Mouse (Mus musculus) kidney, adult 9 months (tissue): ENCODE measurements around the gene Lin37.

ENCODE experiments used
- DNase-seq: peaks from one replicate; pipeline ENCODE4 v3.0.0; 2022

Gene Lin37

GRCm38 (mm10) chr7:30585170-30585569, 25.5 kb upstream of the Lin37 start:
- DNase-seq, result no peak

DNA sequence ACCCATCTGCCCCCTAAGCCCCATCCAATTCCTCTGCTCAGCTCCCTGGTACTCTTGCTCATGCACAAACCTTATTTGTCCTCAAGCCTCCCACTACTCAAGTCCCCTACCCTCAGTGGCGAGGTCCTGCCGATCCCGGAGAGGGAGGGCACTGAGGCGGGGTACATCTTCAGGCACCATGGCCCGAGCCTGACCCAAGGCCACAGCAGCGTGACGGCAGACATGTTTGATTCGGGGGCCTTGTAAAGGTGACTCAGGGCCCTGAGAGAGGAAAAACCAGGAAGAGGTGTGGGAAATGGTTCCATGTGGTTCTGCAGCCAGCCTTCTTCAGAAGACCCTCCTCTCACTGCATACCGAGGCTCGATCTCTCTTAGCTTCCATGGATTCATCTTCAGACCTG, 24.7 kb upstream of the Lin37 start:
- no peak for DNase-seq

DNA sequence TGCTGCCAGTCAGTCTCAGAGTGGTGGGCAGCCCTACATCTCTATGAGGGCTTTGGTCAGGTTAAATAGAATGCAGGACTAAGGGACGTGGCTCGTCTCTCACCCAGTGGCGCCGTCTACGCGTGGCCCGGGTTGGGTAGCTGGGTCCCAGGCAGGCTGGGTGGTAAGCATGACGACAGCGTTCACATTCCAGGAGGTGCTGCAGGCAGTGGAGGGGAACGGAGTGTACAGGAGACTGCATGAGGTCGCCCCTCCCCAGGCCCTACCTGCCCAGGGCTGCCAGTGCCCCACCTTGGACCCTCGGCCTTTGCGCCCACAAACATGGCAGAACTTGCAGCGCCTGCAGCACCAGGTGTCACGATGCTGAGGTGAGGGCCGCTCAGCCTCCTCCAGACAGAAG, 21.9 kb upstream of the Lin37 start:
- DNase-seq, result no peak

GRCm38 (mm10) chr7:30579950-30580349, 20.3 kb upstream of the Lin37 start:
- no peak for DNase-seq

- peak; percentile 76 for DNase-seq
These were observed 13.3 kb upstream of the Lin37 start for GRCm38 (mm10) chr7:30572969-30573368.

- no peak for DNase-seq
These were observed 12.8 kb upstream of the Lin37 start for GRCm38 (mm10) chr7:30572389-30572788.

DNA sequence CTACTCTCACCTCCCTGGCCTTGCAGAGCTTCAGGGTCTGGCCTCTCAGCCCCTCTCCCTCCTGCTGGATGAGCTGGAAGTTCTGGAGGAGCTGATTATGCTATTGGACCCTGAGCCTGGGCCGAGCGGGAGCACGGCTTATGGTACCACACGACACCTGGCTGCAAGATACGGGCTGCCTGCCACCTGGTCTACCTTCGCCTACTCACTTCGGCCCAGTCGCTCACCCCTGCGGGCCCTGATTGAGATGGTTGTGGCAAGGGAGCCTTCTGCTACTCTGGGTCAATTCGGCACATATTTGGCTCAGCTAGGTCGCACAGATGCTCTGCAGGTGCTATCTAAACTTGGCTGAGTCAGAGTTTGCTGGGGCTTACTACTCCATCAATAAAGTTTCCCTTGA, 7.9 kb upstream of the Lin37 start:
- no peak for DNase-seq

DNA sequence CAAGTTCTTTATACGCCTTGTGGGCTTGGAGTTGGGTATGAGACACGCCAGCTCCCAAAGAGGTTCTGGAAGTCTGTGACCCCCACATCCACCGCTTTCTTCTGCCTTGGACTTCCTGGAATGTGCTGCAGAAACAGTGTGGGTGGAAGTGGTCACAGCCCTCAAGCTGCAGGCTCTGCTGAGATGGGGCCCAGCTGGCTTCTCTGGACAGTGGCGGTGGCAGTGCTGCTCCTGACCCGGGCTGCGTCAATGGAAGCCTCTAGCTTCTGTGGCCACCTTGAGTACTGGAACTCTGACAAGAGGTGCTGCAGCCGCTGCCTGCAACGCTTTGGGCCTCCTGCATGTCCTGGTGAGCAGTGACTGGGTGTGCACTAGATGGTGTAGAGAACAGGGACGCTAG, 6.4 kb upstream of the Lin37 start:
- peak; percentile 35 for DNase-seq

GRCm38 (mm10) chr7:30564970-30565571, 5.4 kb upstream of the Lin37 start, which contains the start of gene Igflr1:
Igflr1 (plus strand) TSS chr7:30565427.
- no peak for DNase-seq

GRCm38 (mm10) chr7:30563906-30564280, 4.3 kb upstream of the Lin37 start:
- no peak for DNase-seq

DNA sequence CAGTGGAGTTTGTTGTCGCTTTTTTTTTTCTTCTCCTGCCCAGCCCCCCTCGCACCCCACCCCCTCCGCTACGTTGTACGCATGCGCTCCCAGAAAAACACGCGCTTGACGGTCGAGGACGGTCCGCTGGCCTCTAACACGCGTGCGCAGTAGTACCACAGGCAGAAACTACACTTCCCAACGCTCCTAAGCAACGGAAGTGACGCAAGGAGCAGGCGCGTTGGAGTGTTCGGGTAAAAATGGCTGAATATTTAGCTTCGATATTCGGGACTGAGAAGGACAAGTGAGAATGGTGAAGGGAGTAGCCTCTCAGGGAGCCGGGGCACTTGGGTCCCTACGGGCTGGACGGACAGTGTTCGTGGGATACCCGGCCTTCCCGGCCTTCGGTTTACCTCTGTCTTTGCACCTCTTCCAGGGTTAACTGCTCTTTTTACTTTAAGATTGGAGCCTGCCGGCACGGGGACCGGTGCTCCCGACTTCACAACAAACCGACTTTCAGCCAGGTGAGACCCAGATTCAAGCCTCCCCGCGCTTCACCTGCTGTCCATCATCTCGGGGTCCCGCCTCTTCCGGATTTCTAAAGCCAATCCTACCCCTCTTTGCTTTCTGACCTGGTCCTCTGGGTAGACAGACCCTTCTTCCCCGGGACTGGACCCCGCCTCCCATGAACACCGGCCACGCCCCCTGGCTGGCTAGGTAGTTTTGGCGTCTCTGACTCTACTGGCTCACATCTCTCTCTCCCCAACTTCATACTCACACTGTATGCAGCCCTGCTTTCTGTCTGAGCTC, 3.7 kb upstream of the Lin37 start, which contains the start of the genes U2af1l4, Gm49396 and Psenen:
U2af1l4 (plus strand) TSS at position 185 of the 789 bp plus-strand sequence.
Gm49396 (plus strand) TSS at position 228 of the 789 bp plus-strand sequence.
Psenen (minus strand) TSS at position 511 of the 789 bp plus-strand sequence.
- peak; percentile 98 for DNase-seq

DNA sequence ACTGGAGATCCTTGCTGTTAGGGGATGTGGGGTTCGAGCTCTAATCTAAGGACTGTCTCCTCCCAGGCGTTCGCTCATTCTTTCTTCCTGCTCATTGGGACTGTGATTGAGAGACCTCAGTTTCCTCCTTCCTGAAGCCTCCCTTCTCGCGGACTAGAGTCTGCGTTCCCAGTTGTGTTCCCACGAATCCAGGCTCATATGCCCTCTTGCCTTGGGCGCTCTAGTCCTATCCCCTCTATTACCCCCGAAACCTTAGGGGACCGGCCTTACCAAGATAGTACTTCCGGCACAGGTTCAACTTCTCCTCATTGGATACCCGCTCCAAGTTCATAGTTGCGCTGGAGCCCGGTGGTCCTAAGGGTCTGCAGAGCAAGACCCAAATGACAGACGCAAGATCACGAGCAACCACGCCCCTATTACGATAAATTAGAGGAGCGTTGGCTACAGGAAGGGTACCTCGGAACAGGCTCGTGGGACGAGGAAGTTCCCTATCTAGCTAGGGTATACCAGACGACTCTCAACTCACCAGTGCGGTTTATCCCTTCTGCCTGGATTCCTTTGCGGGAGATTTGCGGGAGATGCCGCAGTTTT, 3.0 kb upstream of the Lin37 start:
- no peak for DNase-seq

DNA sequence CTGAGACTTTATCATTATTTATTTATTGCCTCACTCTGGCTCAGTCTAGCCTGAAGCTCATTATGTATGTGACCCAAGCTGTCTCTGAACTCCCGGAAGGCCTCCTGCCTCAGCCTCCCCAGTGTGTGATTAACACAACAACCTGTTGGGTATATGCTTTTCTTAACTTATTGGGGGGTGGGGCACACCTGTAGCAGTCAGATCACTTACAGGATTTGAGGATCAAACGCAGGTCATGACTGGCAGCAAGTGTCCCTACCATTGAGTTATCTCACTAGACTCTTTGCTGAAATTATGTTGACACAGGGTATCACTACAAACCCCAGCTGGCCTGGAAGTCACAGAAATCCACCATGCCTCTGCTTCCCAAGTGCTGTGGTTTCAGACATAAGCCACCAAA, 658 bp upstream of the Lin37 start:
- DNase-seq, result no peak

GRCm38 (mm10) chr7:30558656-30559442, 789 bp downstream of the Lin37 start:
- peak; percentile 24 for DNase-seq

DNA sequence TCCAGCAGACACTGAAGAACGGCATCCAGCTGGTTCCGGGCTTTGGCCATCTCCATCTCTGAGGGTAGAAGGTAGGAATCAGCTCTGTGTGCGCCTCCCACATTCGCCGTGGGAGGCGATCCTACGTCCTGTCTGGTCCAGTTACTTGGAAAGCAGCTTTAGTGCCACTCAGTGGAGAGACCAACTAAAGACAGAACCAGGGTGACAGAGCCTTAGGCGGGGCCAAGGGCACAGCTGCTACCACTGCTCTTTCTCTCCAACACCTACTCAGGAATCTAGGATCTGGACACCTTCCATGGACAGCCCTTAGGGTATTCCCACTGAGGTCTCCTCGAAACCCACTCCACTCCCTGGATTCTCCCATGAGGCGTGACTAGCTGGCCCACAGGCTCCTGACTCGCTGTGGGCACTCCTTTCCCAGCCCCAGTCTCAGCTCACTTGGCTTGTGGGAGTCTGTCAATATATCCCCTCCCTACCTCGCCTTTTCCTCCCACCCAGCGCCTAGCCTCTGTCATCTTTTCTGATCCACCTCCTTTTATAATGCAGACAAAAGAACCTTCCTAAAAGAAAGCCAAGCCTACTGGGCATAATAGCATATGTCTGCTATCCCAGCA, 1.6 kb downstream of the Lin37 start:
- no peak for DNase-seq

- no peak for DNase-seq
These were observed 2.6 kb downstream of the Lin37 start for GRCm38 (mm10) chr7:30556894-30557536.

DNA sequence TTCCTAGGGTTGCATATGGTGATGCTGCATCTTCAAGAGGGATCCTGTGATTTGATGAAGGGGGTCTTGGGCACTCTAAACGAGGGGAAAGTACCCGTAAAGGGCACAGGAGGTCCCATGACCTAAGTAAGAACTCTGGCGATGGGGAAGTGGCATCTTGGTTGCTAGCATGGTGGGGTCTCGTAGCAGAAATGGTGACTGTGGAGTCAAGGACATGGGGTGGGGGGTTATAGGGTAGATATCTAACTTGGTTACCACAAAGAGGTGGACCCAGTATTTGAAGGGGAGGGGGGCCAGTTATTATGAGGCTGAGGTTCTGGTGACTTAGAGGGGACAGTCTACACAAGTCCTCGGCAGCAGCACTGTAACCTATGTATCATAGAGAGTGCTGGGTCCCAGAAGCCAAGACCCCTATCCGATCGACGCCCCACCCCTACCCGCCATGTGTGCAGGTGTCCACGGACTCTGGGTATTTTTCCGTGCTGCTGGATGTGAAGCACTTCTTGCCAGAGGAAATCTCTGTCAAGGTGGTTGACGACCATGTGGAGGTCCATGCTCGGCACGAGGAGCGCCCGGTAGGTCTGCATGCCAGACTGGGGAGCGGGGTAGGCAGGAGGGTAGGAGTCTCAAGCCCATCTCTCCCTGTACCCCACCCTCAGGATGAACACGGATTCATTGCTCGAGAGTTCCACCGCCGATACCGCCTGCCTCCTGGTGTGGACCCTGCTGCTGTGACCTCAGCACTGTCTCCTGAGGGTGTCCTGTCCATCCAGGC, 5.6 kb downstream of the Lin37 start:
- peak; percentile 23 for DNase-seq

GRCm38 (mm10) chr7:30553021-30553589, 6.5 kb downstream of the Lin37 start:
- peak; percentile 64 for DNase-seq

- DNase-seq, result peak; percentile 99
These were observed 7.3 kb downstream of the Lin37 start, which contains the start of the genes Hspb6 and Proser3 for GRCm38 (mm10) chr7:30552102-30553020. Hspb6 (plus strand) TSS chr7:30552178. Proser3 (minus strand) TSS chr7:30552299.
